Mouse (Mus musculus) heart, adult 9 months (tissue): ENCODE results near the gene Mapk8ip2.
"Not testable (repeated sequence)": the region's sequence is repeated elsewhere in the genome, so short reads cannot be mapped to it uniquely, and the experiment has no call there.

Experiments used
- DNase-seq, 2 experiments: peaks; one replicate each; pipeline ENCODE4 v3.0.0; 2022; ENCODE audit warnings: low spot score in 2 of 2

Mapk8ip2 gene

DNA sequence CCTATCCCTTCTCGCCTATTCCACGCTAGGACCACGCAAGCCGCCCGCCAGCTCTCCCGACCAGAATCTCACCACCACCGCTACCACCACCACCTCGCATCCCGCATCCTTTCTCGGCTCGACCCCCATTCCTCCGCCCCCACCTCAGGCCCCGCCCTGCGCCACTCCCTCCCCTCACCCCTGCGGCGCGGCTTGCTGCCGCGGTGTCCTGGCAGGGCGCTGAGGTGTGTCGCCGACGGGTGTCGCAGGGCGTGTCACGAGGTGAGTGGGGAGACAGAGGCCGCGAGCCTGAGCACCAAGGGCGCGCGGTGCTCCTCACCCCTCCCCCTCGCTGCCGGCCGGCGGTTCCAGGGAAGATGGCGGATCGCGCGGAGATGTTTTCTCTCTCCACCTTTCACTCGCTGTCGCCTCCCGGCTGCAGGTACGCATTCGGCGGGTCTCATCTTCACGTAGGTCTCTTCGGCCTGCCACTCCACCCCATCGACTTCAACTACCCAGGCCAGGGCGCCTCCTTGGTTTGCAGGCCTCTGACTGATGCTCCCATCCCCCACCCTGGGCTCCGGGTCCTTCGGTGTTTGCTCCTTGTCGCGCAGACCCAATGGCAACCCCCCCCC lies at the start of gene Mapk8ip2:
TSS of gene Mapk8ip2 (plus strand) at position 49 of the 614 bp plus-strand sequence.
- DNase-seq: no peak

- DNase-seq: no peak
Observed at GRCm38 (mm10) chr15:89404831-89405623, 48.7 kb upstream of the Mapk8ip2 start.

GRCm38 (mm10) chr15:89406691-89407090 lies 47.0 kb upstream of the Mapk8ip2 start:
- DNase-seq: no peak

DNA sequence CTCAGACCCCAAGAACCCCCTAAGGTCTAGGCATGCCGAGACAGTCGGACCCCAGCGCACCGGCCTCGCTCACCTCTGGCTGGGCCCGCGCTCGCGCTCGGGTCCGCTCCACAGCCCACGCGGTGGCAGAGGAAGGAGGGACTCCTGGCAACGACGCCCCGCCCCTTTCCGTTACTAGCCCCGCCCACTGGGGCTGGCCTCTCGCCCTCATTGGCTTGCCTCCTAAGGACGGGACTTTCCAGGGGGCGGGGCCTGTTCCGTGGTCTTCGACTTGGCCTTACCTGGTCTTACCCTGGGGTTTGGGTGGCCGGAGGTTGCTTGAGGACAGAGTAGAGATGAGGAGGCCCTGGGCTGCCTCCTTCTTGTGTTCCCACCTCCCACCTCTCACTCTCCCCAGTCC lies 43.6 kb upstream of the Mapk8ip2 start, which contains the start of gene Syce3:
TSS of gene Syce3 (minus strand) at position 386 of the 400 bp plus-strand sequence.
- no peak for DNase-seq

- DNase-seq: peak; percentile 51 to 64
Observed at GRCm38 (mm10) chr15:89415282-89415681, 38.4 kb upstream of the Mapk8ip2 start.

DNA sequence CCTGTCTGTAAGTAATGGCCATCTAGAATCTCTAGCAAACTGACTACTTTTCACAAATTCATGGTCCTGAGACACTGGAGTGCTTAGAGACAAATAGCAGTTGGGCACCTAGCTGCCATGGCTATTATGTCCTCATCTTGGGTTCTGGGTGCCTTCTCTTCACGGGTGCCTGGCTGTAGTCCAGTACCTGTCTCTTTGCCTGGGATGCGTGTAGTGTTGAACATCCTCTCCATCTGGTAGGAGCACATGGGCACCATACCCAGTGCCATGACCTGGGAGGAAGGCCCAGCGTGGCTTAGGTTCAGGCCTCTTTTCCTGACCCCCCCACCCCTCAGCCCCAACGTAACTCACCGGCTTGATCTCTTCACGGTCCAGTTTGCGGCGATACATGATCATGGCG lies 31.8 kb upstream of the Mapk8ip2 start:
- no peak for DNase-seq

GRCm38 (mm10) chr15:89424621-89425020 lies 29.1 kb upstream of the Mapk8ip2 start:
- no peak for DNase-seq

- peak; percentile 82 to 86 for DNase-seq
Observed at GRCm38 (mm10) chr15:89425711-89426121, 28.0 kb upstream of the Mapk8ip2 start, which contains the start of gene Cpt1b. Gene Cpt1b, minus strand, starts transcription at chr15:89425863.

- peak in 1 of 2 experiments; percentile 54 for DNase-seq
Observed at GRCm38 (mm10) chr15:89426716-89427115, 27.0 kb upstream of the Mapk8ip2 start.

DNA sequence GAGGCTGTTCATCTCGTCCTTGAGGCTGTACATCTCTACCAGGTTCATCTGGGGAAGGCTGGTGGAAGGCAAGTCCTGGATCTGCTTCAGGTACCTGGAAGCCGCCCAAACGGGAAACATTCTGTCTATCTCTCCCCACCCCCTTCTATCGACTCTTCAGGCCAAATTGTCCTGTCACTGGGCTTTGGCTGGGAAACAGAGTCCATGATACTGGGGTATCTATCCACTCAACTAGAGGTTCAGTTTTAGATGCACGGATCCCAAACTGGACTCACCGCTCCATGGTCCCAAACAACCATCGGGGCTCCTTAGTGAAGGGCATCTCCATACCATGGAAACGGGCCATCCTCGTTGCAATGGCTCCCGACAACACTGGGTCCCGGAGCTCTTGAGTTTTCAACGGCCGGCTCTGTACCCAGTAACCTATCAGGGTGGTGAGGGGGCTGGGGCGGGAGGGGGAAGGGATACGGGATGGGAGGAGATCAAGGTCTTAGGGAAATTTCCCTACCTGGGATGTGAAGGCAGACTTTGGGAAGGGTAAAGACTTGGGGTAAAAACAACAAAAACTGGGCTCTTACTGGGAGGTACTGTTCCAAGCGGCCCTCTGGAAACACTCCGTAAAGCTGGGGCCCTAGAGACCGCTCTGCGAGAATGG lies 25.4 kb upstream of the Mapk8ip2 start:
- no peak for DNase-seq

- DNase-seq: peak in 1 of 2 experiments; percentile 46
Observed at GRCm38 (mm10) chr15:89428821-89429351, 24.8 kb upstream of the Mapk8ip2 start.

DNA sequence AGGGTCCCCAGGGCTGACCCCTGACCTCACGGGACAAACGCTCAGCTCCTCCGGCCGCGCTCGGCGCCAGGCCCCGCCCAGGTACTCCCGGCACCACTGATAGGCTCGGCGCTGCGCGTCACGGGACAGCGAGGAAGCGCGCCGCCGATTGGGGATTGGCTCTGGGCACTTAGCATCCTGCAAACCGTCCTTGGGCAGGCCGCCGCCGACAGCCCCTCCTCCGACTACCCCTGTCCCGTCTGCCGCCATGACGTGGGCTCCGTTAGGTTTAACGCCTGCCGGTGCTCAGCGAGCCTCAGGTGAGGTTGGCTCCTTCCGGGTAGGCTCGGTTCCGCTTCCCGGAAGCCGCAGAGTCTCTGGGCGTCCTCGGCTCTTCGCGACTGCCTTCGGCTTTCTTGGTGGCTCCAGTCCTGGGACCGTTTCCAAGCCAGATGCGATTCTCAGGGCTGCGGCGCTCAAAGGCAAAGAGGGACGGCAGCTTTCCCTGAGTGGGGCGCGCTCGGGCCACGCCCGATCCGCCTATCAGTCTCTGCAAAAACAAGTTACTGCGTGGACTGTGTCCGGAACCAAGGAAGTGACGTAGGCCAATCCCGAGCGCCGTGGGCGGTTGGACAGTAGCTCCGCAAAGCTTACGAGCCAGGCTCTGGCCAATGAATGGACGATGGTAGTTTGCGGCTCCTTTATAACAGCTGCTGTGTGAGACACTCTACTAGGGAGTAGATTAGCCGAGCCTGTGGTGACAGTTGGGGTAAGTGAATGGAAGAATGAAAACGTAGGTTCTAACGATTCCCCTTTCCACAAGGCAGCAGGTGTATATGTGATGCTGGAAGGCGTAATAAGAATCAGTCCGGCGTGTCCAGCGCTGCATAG lies 24.1 kb upstream of the Mapk8ip2 start, which contains the start of the genes C730034F03Rik, Gm44502 and Chkb:
TSS of gene C730034F03Rik (plus strand) at position 238 of the 870 bp plus-strand sequence.
TSS of gene Gm44502 (minus strand) at position 345 of the 870 bp plus-strand sequence.
TSS of gene Chkb (minus strand) at position 557 of the 870 bp plus-strand sequence.
- DNase-seq: peak; percentile 93 to 95

DNA sequence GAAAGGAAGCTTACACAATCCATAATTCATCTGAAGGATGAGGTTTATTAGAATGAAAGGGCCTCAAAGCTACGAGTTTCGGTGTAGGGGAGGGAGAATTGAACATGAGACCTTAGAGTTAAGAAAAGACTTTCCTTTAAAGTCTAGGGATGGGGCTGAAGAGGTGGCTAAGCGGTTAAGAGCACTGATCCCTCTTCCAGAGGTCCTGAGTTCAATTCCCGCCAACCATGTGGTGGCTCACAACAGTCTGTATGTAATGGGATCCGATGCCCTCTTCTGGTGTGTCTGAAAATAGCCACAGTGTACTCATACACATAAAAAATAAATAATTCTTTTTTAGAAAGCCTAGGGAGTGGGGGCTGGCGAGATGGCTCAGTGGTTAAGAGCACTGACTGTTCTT lies 23.4 kb upstream of the Mapk8ip2 start:
- no peak for DNase-seq

- DNase-seq: not testable (repeated sequence)
Observed at GRCm38 (mm10) chr15:89430771-89431170, 22.9 kb upstream of the Mapk8ip2 start.

GRCm38 (mm10) chr15:89431271-89431670 lies 22.4 kb upstream of the Mapk8ip2 start:
- DNase-seq: no peak

- no peak for DNase-seq
Observed at GRCm38 (mm10) chr15:89431806-89432205, 21.9 kb upstream of the Mapk8ip2 start.

DNA sequence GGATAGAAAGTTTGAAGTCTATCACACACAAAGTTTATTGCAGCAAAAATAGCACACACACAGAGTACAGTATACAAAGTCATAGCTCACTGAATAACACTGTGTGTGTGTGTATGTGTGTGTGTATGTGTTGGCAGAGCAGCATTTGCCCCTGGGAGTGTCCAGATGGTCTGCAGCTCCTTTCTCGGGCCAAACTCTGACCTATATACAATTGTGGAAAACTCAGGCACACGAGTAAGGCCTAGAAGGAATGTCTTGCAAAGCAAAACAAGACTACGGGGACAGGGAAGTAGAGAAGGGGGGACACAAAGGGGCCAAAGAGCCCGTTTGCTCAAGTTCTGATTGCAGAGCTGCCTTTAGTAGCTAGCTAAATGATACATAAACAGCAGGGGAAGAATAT lies 20.8 kb upstream of the Mapk8ip2 start:
- DNase-seq: no peak

GRCm38 (mm10) chr15:89434136-89434535 lies 19.6 kb upstream of the Mapk8ip2 start:
- no peak for DNase-seq

DNA sequence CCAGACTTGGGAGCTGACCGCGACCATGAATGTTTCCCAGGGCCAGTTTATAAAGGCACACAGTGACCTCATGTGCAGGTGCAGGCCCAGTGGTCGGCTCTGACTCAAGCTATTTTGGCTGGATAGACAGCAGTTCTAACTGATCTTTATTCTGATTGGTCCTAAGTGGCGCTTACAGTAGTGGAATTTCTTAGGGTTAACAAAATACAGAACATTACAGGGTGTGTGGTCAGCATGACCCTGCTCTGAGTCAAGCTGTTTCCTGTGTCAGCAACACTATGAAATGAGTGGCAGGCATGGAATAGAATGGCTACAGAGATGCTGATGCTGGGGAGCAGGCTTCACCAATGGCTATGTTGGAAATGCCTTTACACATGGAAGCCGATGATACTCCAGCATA lies 17.8 kb upstream of the Mapk8ip2 start:
- no peak for DNase-seq

DNA sequence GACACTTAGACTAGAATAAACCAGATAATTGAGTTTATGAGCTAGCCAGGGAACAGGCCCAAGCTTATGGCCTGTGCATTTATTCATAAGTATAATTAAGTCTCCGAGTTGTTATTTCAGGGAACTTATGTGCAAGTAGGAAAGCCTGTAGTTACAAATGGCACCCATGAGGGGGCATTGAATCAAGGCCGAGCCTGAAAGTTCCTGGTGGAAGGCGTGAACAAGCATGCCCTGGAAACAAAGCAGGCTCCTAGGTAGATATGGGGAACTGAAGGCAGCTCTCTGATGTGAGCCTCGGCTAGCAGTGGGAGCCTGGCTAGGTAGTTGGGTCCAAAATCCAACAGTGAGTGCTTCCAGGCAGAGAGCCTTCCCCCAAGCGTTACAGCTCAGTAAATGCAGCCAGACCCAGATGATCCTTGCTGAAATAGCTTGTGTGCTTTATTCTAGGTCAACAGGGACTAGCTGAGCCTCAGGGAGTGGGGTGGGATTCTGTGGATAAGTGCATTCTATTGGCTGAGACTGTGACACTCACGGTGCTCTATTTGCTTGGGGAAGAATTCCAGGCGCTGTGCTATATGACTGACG lies 11.1 kb upstream of the Mapk8ip2 start:
- no peak for DNase-seq
